Mouse (Mus musculus): ENCODE results near the gene Tln2. TPM values are rescaled to one million over a fixed set of nuclear protein-coding genes. Genes with fewer than 3 reads are reported as not detected.

Gene Tln2
- polyA plus RNA-seq, 2 experiments, result 17.5 to 39.2 TPM

DNA sequence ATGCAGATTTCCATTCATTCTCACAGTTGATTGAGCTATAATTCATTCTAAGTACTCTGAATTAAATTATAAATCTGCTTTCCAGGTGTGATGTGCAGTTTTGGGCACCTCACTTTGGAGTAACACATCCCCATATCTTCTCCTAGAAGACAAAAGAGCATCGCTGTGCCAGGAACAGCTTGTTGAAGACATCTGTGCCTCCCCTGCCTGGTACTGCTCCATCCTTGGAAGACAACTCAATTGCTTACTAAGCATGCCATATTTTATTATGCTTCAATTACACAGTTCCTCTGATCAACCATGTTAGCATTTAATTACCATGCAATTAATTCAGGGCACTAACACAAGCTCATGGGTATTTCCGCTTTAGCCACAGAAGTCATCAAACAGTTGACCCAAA is 31.8 kb downstream of the Tln2 start:
- ATAC-seq (ENCODE audit: low FRiP score, low read depth) (no peak), DNase-seq (ENCODE audit: low spot score) (no peak)
- Histone ChIP-seq H3K27ac (replicated peaks; ENCODE audit: low read depth, low read length) (no peak overlapping the region), H3K27me3 (ENCODE audit: control insufficient read depth, insufficient read depth, low read length) (no peaks in the 10 kb centered on the region), H3K4me1 (ENCODE audit: control insufficient read depth, insufficient read depth, low read length) (peaks cover 4% of the 10 kb centered on the region), H3K4me2 (replicated peaks; ENCODE audit: low read depth, low read length, severe bottlenecking) (no peak overlapping the region), H3K36me3 (ENCODE audit: control insufficient read depth, insufficient read depth, low read length) (no peaks in the 10 kb centered on the region), H3K4me3 (replicated peaks; ENCODE audit: low read length) (no peak overlapping the region), H3K9ac (ENCODE audit: low read depth, low read length, severe bottlenecking) (no peak overlapping the region), H3K9me3 (ENCODE audit: control insufficient read depth, low read length) (no peaks in the 10 kb centered on the region)
- WGBS, result 93% methylated on average over 2 of the region's 2 CpGs
- no peak for TF ChIP-seq POLR2A (IDR thresholded peaks at IDR 0.05; ENCODE audit: borderline replicate concordance, extremely low read depth, insufficient read depth, insufficient read length)

DNA sequence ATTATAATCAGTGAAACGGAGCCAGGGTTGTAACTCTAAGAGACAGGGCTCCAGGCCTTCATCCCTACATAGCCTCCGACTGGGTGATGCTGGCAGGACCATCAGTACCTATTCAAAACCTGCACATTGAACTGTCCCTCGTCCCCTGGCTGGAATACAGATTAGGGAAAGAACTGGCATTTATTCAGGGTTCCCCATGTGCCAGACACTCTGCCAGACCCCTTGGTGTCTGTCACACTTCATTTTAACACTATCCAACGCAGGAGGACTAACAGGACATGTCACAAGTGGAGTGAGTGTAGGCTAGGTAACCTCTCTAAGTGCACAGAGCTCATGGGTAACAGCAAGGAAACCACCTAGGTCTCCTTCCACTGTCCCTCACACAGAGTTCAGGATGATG is 37.8 kb downstream of the Tln2 start:
- Histone ChIP-seq H3K4me2 (replicated peaks; ENCODE audit: low read depth, low read length, severe bottlenecking) (no peak overlapping the region), H3K4me1 (ENCODE audit: control insufficient read depth, insufficient read depth, low read length) (peaks cover 9% of the 10 kb centered on the region), H3K27me3 (ENCODE audit: control insufficient read depth, insufficient read depth, low read length) (no peaks in the 10 kb centered on the region), H3K36me3 (ENCODE audit: control insufficient read depth, insufficient read depth, low read length) (no peaks in the 10 kb centered on the region), H3K9ac (ENCODE audit: low read depth, low read length, severe bottlenecking) (no peak overlapping the region), H3K4me3 (replicated peaks; ENCODE audit: low read length) (no peak overlapping the region), H3K27ac (replicated peaks; ENCODE audit: low read depth, low read length) (no peak overlapping the region), H3K9me3 (ENCODE audit: control insufficient read depth, low read length) (no peaks in the 10 kb centered on the region)
- 72% methylated on average over 4 of the region's 4 CpGs for WGBS
- TF ChIP-seq POLR2A (IDR thresholded peaks at IDR 0.05; ENCODE audit: borderline replicate concordance, extremely low read depth, insufficient read depth, insufficient read length), result no peak
- DNase-seq (ENCODE audit: low spot score) (no peak), ATAC-seq (ENCODE audit: low FRiP score, low read depth) (no peak)

DNA sequence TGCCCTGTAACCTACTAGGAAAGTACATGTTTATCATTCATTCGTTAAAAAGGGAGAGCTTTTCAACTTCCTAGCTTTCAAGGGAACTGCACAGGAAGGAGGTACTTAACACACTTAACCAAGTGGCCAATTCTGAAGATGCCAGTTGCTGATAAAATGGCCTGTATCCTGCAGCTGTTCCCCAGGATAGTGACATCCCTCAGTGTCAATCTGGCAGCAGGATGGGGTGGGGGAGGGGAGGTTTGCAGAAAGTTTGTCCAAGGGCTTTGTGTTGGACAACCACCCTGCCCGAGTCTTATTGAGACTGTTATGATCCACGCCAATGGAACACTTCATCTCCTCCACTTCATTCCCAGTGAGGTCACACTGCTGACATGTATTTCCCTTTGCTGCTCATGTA is 50.0 kb downstream of the Tln2 start:
- H3K36me3 ChIP-seq (ENCODE audit: control insufficient read depth, insufficient read depth, low read length), result no peaks in the 10 kb centered on the region
- DNase-seq (ENCODE audit: low spot score), result no peak
- H3K4me3 ChIP-seq (replicated peaks; ENCODE audit: low read length), result no peak overlapping the region
- no peak for TF ChIP-seq POLR2A (IDR thresholded peaks at IDR 0.05; ENCODE audit: borderline replicate concordance, extremely low read depth, insufficient read depth, insufficient read length)
- H3K4me2 ChIP-seq (replicated peaks; ENCODE audit: low read depth, low read length, severe bottlenecking), result no peak overlapping the region
- WGBS, result 42% methylated on average over 3 of the region's 3 CpGs
- H3K9ac ChIP-seq (ENCODE audit: low read depth, low read length, severe bottlenecking), result no peak overlapping the region
- ATAC-seq (ENCODE audit: low FRiP score, low read depth), result peak; percentile 41; the same call in 1 of the 2 replicates
- no peaks in the 10 kb centered on the region for H3K27me3 ChIP-seq (ENCODE audit: control insufficient read depth, insufficient read depth, low read length)
- H3K4me1 ChIP-seq (ENCODE audit: control insufficient read depth, insufficient read depth, low read length), result no peaks in the 10 kb centered on the region
- H3K9me3 ChIP-seq (ENCODE audit: control insufficient read depth, low read length), result no peaks in the 10 kb centered on the region
- no peak overlapping the region for H3K27ac ChIP-seq (replicated peaks; ENCODE audit: low read depth, low read length)

DNA sequence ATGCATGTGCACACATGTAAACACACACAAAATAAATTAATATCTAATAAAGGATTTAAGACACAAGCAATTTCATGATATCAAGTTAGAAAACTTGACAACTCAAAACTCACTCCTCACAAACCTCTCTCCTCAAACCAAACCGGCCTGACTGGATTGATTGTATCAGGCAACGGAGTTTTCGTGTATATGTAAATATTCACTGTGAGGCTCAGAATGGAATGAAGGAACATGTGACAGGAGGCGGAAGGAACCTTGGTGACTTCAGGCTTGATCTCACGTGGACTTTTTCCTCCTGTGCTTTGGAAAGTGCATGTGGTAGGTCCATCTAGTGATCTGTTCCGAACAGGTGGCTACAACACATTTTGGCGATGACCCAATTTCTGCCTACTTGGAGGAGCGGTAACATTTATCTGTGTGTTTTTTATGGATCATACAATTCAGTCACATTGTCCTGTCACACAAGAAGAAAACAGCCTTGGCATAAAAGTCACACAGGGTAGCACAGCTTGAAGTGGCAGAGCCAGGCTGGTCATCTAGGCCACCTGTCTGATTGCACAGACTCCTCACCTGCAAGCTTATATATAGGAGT is 54.7 kb downstream of the Tln2 start:
- Histone ChIP-seq H3K4me2 (replicated peaks; ENCODE audit: low read depth, low read length, severe bottlenecking) (no peak overlapping the region), H3K27me3 (ENCODE audit: control insufficient read depth, insufficient read depth, low read length) (no peaks in the 10 kb centered on the region), H3K9ac (ENCODE audit: low read depth, low read length, severe bottlenecking) (no peak overlapping the region), H3K36me3 (ENCODE audit: control insufficient read depth, insufficient read depth, low read length) (no peaks in the 10 kb centered on the region), H3K4me1 (ENCODE audit: control insufficient read depth, insufficient read depth, low read length) (no peaks in the 10 kb centered on the region), H3K27ac (replicated peaks; ENCODE audit: low read depth, low read length) (no peak overlapping the region), H3K4me3 (replicated peaks; ENCODE audit: low read length) (no peak overlapping the region), H3K9me3 (ENCODE audit: control insufficient read depth, low read length) (no peaks in the 10 kb centered on the region)
- DNase-seq (ENCODE audit: low spot score), result no peak
- WGBS, result 84% methylated on average over 8 of the region's 8 CpGs
- no peak for ATAC-seq (ENCODE audit: low FRiP score, low read depth)
- no peak for TF ChIP-seq POLR2A (IDR thresholded peaks at IDR 0.05; ENCODE audit: borderline replicate concordance, extremely low read depth, insufficient read depth, insufficient read length)

DNA sequence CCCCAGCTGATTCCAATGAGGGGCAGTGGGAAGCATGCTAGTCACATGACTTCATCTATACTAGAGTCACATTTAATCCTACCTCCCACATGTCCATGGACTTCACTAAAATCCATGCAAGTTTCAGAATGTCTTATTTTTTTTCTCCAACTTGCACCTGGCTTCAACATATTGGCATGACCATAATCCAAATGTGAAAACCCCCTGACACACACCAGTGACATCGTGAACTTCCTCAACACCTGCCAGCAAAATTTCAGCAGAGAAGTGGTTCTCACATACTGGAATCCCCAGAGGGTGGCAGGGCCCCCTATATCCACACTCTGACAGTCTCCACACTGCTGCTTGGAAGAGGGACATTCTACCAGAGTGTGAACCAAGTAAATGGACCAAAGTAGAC is 57.7 kb downstream of the Tln2 start:
- Histone ChIP-seq H3K4me1 (ENCODE audit: control insufficient read depth, insufficient read depth, low read length) (peaks cover 7% of the 10 kb centered on the region), H3K27ac (replicated peaks; ENCODE audit: low read depth, low read length) (no peak overlapping the region), H3K4me3 (replicated peaks; ENCODE audit: low read length) (no peak overlapping the region), H3K9me3 (ENCODE audit: control insufficient read depth, low read length) (no peaks in the 10 kb centered on the region), H3K27me3 (ENCODE audit: control insufficient read depth, insufficient read depth, low read length) (no peaks in the 10 kb centered on the region), H3K36me3 (ENCODE audit: control insufficient read depth, insufficient read depth, low read length) (no peaks in the 10 kb centered on the region), H3K4me2 (replicated peaks; ENCODE audit: low read depth, low read length, severe bottlenecking) (no peak overlapping the region), H3K9ac (ENCODE audit: low read depth, low read length, severe bottlenecking) (no peak overlapping the region)
- DNase-seq (ENCODE audit: low spot score), result no peak
- ATAC-seq (ENCODE audit: low FRiP score, low read depth), result no peak; the same call in 1 of the 2 replicates
- WGBS, result 53% methylated on average over 1 of the region's 1 CpGs
- no peak for TF ChIP-seq POLR2A (IDR thresholded peaks at IDR 0.05; ENCODE audit: borderline replicate concordance, extremely low read depth, insufficient read depth, insufficient read length)

DNA sequence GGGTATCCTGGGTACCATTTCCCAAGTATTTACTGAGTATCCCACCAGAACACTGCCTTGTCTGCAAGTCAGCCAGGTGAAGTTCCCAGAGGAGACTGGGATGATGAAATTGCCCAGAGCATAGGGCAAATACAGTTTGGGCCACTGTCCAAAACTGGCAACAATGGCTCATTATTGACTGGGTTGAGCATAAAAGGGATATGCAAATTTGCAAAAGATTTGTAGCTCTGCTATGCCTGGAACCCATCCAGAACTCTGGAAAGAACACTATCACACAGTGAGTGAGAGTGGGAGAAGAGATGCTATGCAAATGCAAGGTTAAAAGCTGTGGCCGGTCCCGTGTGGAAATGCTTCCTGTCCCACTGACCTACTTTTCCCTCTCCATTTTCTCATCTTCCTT is 63.1 kb downstream of the Tln2 start:
- H3K4me2 ChIP-seq (replicated peaks; ENCODE audit: low read depth, low read length, severe bottlenecking), result no peak overlapping the region
- no peaks in the 10 kb centered on the region for H3K9me3 ChIP-seq (ENCODE audit: control insufficient read depth, low read length)
- H3K9ac ChIP-seq (ENCODE audit: low read depth, low read length, severe bottlenecking), result no peak overlapping the region
- no peak for TF ChIP-seq POLR2A (IDR thresholded peaks at IDR 0.05; ENCODE audit: borderline replicate concordance, extremely low read depth, insufficient read depth, insufficient read length)
- no peaks in the 10 kb centered on the region for H3K27me3 ChIP-seq (ENCODE audit: control insufficient read depth, insufficient read depth, low read length)
- H3K4me3 ChIP-seq (replicated peaks; ENCODE audit: low read length), result no peak overlapping the region
- H3K27ac ChIP-seq (replicated peaks; ENCODE audit: low read depth, low read length), result no peak overlapping the region
- peaks cover 16% of the 10 kb centered on the region for H3K4me1 ChIP-seq (ENCODE audit: control insufficient read depth, insufficient read depth, low read length)
- DNase-seq (ENCODE audit: low spot score) (no peak), ATAC-seq (ENCODE audit: low FRiP score, low read depth) (no peak)
- H3K36me3 ChIP-seq (ENCODE audit: control insufficient read depth, insufficient read depth, low read length), result no peaks in the 10 kb centered on the region
- 61% methylated on average over 2 of the region's 2 CpGs for WGBS
